Mouse (Mus musculus): Measurements from ENCODE around the gene Mettl16. TPM values are rescaled to one million over a fixed set of nuclear protein-coding genes. Genes with fewer than 3 reads are reported as not detected.
A peak's percentile ranks its signal among the peaks of the same experiment; 100 is the strongest.

The Mettl16 gene
- total and polyA plus RNA-seq, 2 experiments from 2014 or later, result 3.6 to 12.7 TPM

DNA sequence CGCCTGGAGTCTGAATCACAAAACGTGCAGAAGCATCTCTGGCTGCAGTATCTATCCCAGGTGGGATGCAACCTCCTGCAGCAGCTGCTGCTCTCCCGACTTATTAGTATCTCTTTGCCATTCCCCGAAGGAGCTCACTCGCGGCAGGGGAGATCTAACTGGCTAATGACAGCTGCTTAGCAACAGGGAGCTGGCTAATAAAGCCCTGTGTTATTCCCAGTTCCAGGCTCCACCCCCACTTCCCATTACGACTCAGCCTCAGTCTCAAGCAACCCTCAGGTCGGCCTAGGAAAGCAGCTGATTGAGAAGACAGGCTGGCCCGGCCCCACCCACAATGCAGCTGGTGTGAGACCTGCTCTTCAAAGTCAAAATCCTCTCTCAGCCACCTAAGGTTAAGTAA lies 106.2 kb downstream of the Mettl16 start:
- peak; percentile 58 for ATAC-seq (ENCODE audit: insufficient read depth, low read depth)
- Histone ChIP-seq H3K9ac (replicated peaks; ENCODE audit: low read depth, low read length) (no peak overlapping the region), H3K4me2 (ENCODE audit: low read depth, low read length) (peak overlapping the region; percentile 24), H3K27ac (ENCODE audit: low read depth) (no peak overlapping the region), H3K4me3 (ENCODE audit: low read depth, low read length) (no peak overlapping the region), H3K9me3 (replicated peaks; ENCODE audit: control insufficient read depth, low read length) (no peaks in the 10 kb centered on the region), H3K36me3 (replicated peaks; ENCODE audit: control insufficient read depth, insufficient read depth, low read length) (no peaks in the 10 kb centered on the region), H3K4me1 (ENCODE audit: control insufficient read depth, insufficient read depth) (peaks cover 5% of the 10 kb centered on the region; the same call in 1 of the 2 replicates), H3K27me3 (ENCODE audit: control insufficient read depth, insufficient read depth, low read length) (no peaks in the 10 kb centered on the region)
- TF ChIP-seq CTCF (IDR thresholded peaks at IDR 0.05; ENCODE audit: low read depth) (no peak), EP300 (IDR thresholded peaks at IDR 0.05; ENCODE audit: low read depth) (no peak)
- no peak for DNase-seq (ENCODE audit: low spot score)
- WGBS, result 8% methylated on average over 9 of the region's 9 CpGs

Small RNA genes within 50 kb of the gene (microRNA-seq; reads per million reads assigned to microRNA genes)
- not detected for gene Mir6926

Other genes with a start within 250 kb of the Mettl16 start
- 16.5 and 34.4 TPM in 2 replicates for gene Rap1gap2, start 159.9 kb upstream of the Mettl16 start, total RNA-seq (2014; rRNA removed; ENCODE audit: low replicate concordance)
- gene Rap1gap2, start 159.9 kb upstream of the Mettl16 start, polyA plus RNA-seq (2015; fragmentation: Nextera tagmentation; extraction: Ambion mirVana), result 3.8 and 5.6 TPM in 2 replicates
- gene Ccdc92b, start 151.2 kb upstream of the Mettl16 start, total RNA-seq (2014; rRNA removed; ENCODE audit: low replicate concordance), result 0.08 TPM in 1 of 2 replicates, not detected in the other
- 0.49 and 0.63 TPM in 2 replicates for gene Ccdc92b, start 151.2 kb upstream of the Mettl16 start, polyA plus RNA-seq (2015; fragmentation: Nextera tagmentation; extraction: Ambion mirVana)
- 241 and 291 TPM in 2 replicates for gene Cluh, start 121.3 kb upstream of the Mettl16 start, total RNA-seq (2014; rRNA removed; ENCODE audit: low replicate concordance)
- gene Cluh, start 121.3 kb upstream of the Mettl16 start, polyA plus RNA-seq (2015; fragmentation: Nextera tagmentation; extraction: Ambion mirVana), result 52.7 and 61.4 TPM in 2 replicates
- 78.4 and 94.3 TPM in 2 replicates for gene Pafah1b1, start 46.2 kb upstream of the Mettl16 start, total RNA-seq (2014; rRNA removed; ENCODE audit: low replicate concordance)
- gene Pafah1b1, start 46.2 kb upstream of the Mettl16 start, polyA plus RNA-seq (2015; fragmentation: Nextera tagmentation; extraction: Ambion mirVana), result 62.9 and 69.4 TPM in 2 replicates
- gene Mnt, start 60.1 kb downstream of the Mettl16 start, total RNA-seq (2014; rRNA removed; ENCODE audit: low replicate concordance), result 9.0 TPM in 2 replicates
- 1.8 and 2.3 TPM in 2 replicates for gene Mnt, start 60.1 kb downstream of the Mettl16 start, polyA plus RNA-seq (2015; fragmentation: Nextera tagmentation; extraction: Ambion mirVana)
- gene Sgsm2, start 126.2 kb downstream of the Mettl16 start, total RNA-seq (2014; rRNA removed; ENCODE audit: low replicate concordance), result 9.2 and 11.7 TPM in 2 replicates
- 2.3 and 2.5 TPM in 2 replicates for gene Sgsm2, start 126.2 kb downstream of the Mettl16 start, polyA plus RNA-seq (2015; fragmentation: Nextera tagmentation; extraction: Ambion mirVana)
- 17.5 and 20.9 TPM in 2 replicates for gene Tsr1, start 127.2 kb downstream of the Mettl16 start, total RNA-seq (2014; rRNA removed; ENCODE audit: low replicate concordance)
- gene Tsr1, start 127.2 kb downstream of the Mettl16 start, polyA plus RNA-seq (2015; fragmentation: Nextera tagmentation; extraction: Ambion mirVana), result 11.2 and 13.3 TPM in 2 replicates
- 15.7 and 21.1 TPM in 2 replicates for gene Smg6, start 155.0 kb downstream of the Mettl16 start, total RNA-seq (2014; rRNA removed; ENCODE audit: low replicate concordance)
- 6.9 and 7.1 TPM in 2 replicates for gene Smg6, start 155.0 kb downstream of the Mettl16 start, polyA plus RNA-seq (2015; fragmentation: Nextera tagmentation; extraction: Ambion mirVana)
- 16.3 and 34.0 TPM in 2 replicates for gene Srr, start 155.1 kb downstream of the Mettl16 start, total RNA-seq (2014; rRNA removed; ENCODE audit: low replicate concordance)
- gene Srr, start 155.1 kb downstream of the Mettl16 start, polyA plus RNA-seq (2015; fragmentation: Nextera tagmentation; extraction: Ambion mirVana), result 14.5 and 15.8 TPM in 2 replicates